Mouse (Mus musculus): ENCODE measurements around the gene Olfml1.

- no peak for TF ChIP-seq POLR2A (IDR thresholded peaks at IDR 0.05; ENCODE audit: borderline replicate concordance, extremely low read depth, insufficient read depth, insufficient read length, poor library complexity, severe bottlenecking)
- TF ChIP-seq CTCF (IDR thresholded peaks at IDR 0.05; ENCODE audit: borderline replicate concordance, extremely low read depth, insufficient read depth, insufficient read length) = no peak
Observed at GRCm38 (mm10) chr7:107637398-107637797, 70.2 kb downstream of the Olfml1 start.
